In genomic region chr14:57315551-57315950, GRCm38 (mm10) we compare ENCODE assay signal across 12 mouse cellular contexts.
DNase-seq lines count a peak whose midpoint lies in the region; ATAC-seq and TF ChIP-seq lines count a peak whose summit lies in the region.
"Had no signal": no experiment of that assay in that cellular context is flagged by ENCODE, and none has a peak within 500 bp of the region (broad histone marks: within the 10 kb centered on the region; RNA-seq: fewer than 3 reads in every experiment).

No protein-coding gene starts in this region.

- no peaks in the 10 kb centered on the region for H3K36me3 ChIP-seq in midbrain, embryonic 16.5 days (ENCODE audit: control insufficient read depth, insufficient read depth, low read length)
- no peaks in the 10 kb centered on the region for H3K36me3 ChIP-seq in midbrain, embryonic 11.5 days (ENCODE audit: control insufficient read depth, insufficient read depth, low read length)
- no peaks in the 10 kb centered on the region for H3K36me3 ChIP-seq in myocyte (ENCODE audit: control insufficient read depth, insufficient read depth)
- H3K36me3 ChIP-seq: limb, embryonic 15.5 days had no signal

- no peak overlapping the region for H3K27ac ChIP-seq in midbrain, embryonic 16.5 days (ENCODE audit: low read length)
- H3K27ac ChIP-seq in midbrain, embryonic 11.5 days (ENCODE audit: low read depth, low read length), result no peak overlapping the region
- H3K27ac ChIP-seq in embryonic fibroblast, embryonic 13.5 days (ENCODE audit: insufficient read depth, low read length), result peak overlapping the region; percentile 96; the same call in 1 of the 2 replicates
- H3K27ac ChIP-seq: kidney, postnatal 0 days; limb, embryonic 15.5 days had no signal

- TF ChIP-seq POLR2A in embryonic fibroblast, embryonic 13.5 days (IDR thresholded peaks at IDR 0.05; ENCODE audit: low read depth, low read length), result no peak
- no peak for TF ChIP-seq POLR2A in myocyte (IDR thresholded peaks at IDR 0.05; ENCODE audit: insufficient read length, low read depth)

- no peaks in the 10 kb centered on the region for H3K4me1 ChIP-seq in midbrain, embryonic 16.5 days (ENCODE audit: control insufficient read depth, insufficient read depth, low read length)
- H3K4me1 ChIP-seq in midbrain, embryonic 11.5 days (ENCODE audit: control insufficient read depth, insufficient read depth, low read length), result no peaks in the 10 kb centered on the region
- peaks cover 10% of the 10 kb centered on the region; the same call in 1 of the 2 replicates for H3K4me1 ChIP-seq in embryonic fibroblast, embryonic 13.5 days (ENCODE audit: control insufficient read depth, insufficient read depth, low read length)

- ATAC-seq in midbrain, embryonic 16.5 days, result 0 out of 2 replicates have a peak, but pooled peaks have one; percentile 39
- ATAC-seq in midbrain, embryonic 11.5 days (ENCODE audit: low FRiP score), result no peak

- no peak overlapping the region for H3K9ac ChIP-seq in midbrain, embryonic 16.5 days (ENCODE audit: low read depth, low read length)
- H3K9ac ChIP-seq in midbrain, embryonic 11.5 days (ENCODE audit: low read length), result no peak overlapping the region
- H3K9ac ChIP-seq: limb, embryonic 15.5 days had no signal

- H3K27me3 ChIP-seq in midbrain, embryonic 16.5 days (ENCODE audit: control insufficient read depth, insufficient read depth, low read depth, low read length), result no peaks in the 10 kb centered on the region
- H3K27me3 ChIP-seq in midbrain, embryonic 11.5 days (ENCODE audit: control insufficient read depth, insufficient read depth, low read length), result no peaks in the 10 kb centered on the region
- H3K27me3 ChIP-seq in myocyte (ENCODE audit: control insufficient read depth, insufficient read depth, insufficient read length), result no peaks in the 10 kb centered on the region
- H3K27me3 ChIP-seq: limb, embryonic 15.5 days had no signal

- no peak overlapping the region for H3K4me3 ChIP-seq in midbrain, embryonic 16.5 days (ENCODE audit: low read depth, low read length)
- H3K4me3 ChIP-seq in midbrain, embryonic 11.5 days (ENCODE audit: low read depth, low read length), result no peak overlapping the region
- H3K4me3 ChIP-seq in embryonic fibroblast, embryonic 13.5 days (ENCODE audit: insufficient read depth, low read length), result no peak overlapping the region
- H3K4me3 ChIP-seq in myocyte, result no peak overlapping the region
- H3K4me3 ChIP-seq: limb, embryonic 15.5 days had no signal

- no peaks in the 10 kb centered on the region for H3K79me2 ChIP-seq in myocyte (ENCODE audit: control insufficient read depth, insufficient read depth)

- no peaks in the 10 kb centered on the region for H3K9me3 ChIP-seq in midbrain, embryonic 16.5 days (replicated peaks; ENCODE audit: control insufficient read depth, low read length, poor library complexity, severe bottlenecking)
- H3K9me3 ChIP-seq in midbrain, embryonic 11.5 days (ENCODE audit: control insufficient read depth, low read length), result no peaks in the 10 kb centered on the region
- H3K9me3 ChIP-seq: limb, embryonic 15.5 days had no signal

- DNase-seq in midbrain, embryonic 11.5 days (ENCODE audit: low spot score, missing footprints), result no peak
- peak; percentile 33 for DNase-seq in embryo, embryonic 11 days
- no peak for DNase-seq in gastrocnemius, postnatal 25 days
- DNase-seq in adrenal gland, postnatal 36 days, result no peak
- DNase-seq: adrenal gland, postnatal 25 days; cerebellum, adult 11 months; lung, postnatal 10 days had no signal

- WGBS in midbrain, embryonic 16.5 days, result 55% methylated on average over 7 of the region's 7 CpGs
- 72% methylated on average over 7 of the region's 7 CpGs for WGBS in midbrain, embryonic 11.5 days

- TF ChIP-seq CTCF in embryonic fibroblast, embryonic 13.5 days (IDR thresholded peaks at IDR 0.05; ENCODE audit: borderline replicate concordance, insufficient read depth, low read length), result no peak

- no peak overlapping the region for H3K4me2 ChIP-seq in midbrain, embryonic 16.5 days (ENCODE audit: low read length)
- H3K4me2 ChIP-seq in midbrain, embryonic 11.5 days, result no peak overlapping the region
- H3K4me2 ChIP-seq in myocyte (ENCODE audit: low read depth), result peak overlapping the region; percentile 16
- H3K4me2 ChIP-seq: limb, embryonic 15.5 days had no signal

- H3ac ChIP-seq in myocyte (ENCODE audit: control insufficient read depth, insufficient read length), result no peak overlapping the region

TF ChIP-seq in myocyte, 11 proteins besides CTCF, POLR2A, EP300 and RAD21:
- TF ChIP-seq SRF (IDR thresholded peaks at IDR 0.05; ENCODE audit: control insufficient read depth, insufficient read length, low read depth) (no peak), MYOG (IDR thresholded peaks at IDR 0.05; ENCODE audit: control insufficient read depth in 1 of 3, insufficient read depth in 1 of 3, insufficient read length in 2 of 3, low read depth in 2 of 3) (no peak), REST (IDR thresholded peaks at IDR 0.05; ENCODE audit: insufficient read depth, insufficient read length) (no peak), USF1 (IDR thresholded peaks at IDR 0.05; ENCODE audit: low read depth) (no peak), MAX (IDR thresholded peaks at IDR 0.05; ENCODE audit: low read depth) (no peak), POLR2AphosphoS2 (IDR thresholded peaks at IDR 0.05; ENCODE audit: insufficient read length, low read depth) (no peak)
